Mouse (Mus musculus) left cerebral cortex, postnatal 14 days (tissue): ENCODE data around the gene Herc1. TPM values are rescaled to one million over a fixed set of nuclear protein-coding genes. Genes with fewer than 3 reads are reported as not detected.
"Not testable (repeated sequence)": the region's sequence is repeated elsewhere in the genome, so short reads cannot be mapped to it uniquely, and the experiment has no call there.

Experiments
- DNase-seq, 2 experiments: peaks; one replicate each; pipeline ENCODE4 v3.0.0; 2021 to 2022; ENCODE audit warnings: low spot score in 2 of 2, mixed read lengths in 1 of 2
- intact Hi-C: fragments of 180-260 bp; cut with DNase I; formaldehyde crosslinking; loops from one replicate; pipeline ENCODE4 v1.15.1; 2025
- total RNA-seq, 2 experiments: library from RNA; stranded (reverse); gene quantifications; 2 replicates each; pipeline ENCODE4 v1.2.3; 2021

The Herc1 gene
- total RNA-seq, 2 experiments from 2014 or later: 116 to 127 TPM

- intact Hi-C loops: no loop called here
- no peak for DNase-seq
Measured at GRCm38 (mm10) chr9:66340394-66341094, 9.7 kb upstream of the Herc1 start.

GRCm38 (mm10) chr9:66347405-66348035 lies 2.7 kb upstream of the Herc1 start:
- intact Hi-C loops: no loop called here
- no peak for DNase-seq

GRCm38 (mm10) chr9:66349144-66349859 lies 948 bp upstream of the Herc1 start:
- DNase-seq: no peak
- intact Hi-C loops: no loop called here

- DNase-seq: peak in 1 of 2 experiments; percentile 43
- intact Hi-C loops: loop anchor here (5.0 kb wide), 2 partner anchors 44 to 69 kb away; no protein-coding TSS in a partner anchor
Measured at GRCm38 (mm10) chr9:66350788-66351430, 659 bp downstream of the Herc1 start.

GRCm38 (mm10) chr9:66352704-66353103 lies 2.5 kb downstream of the Herc1 start:
- DNase-seq: no peak
- intact Hi-C loops: loop anchor here (5.0 kb wide), 2 partner anchors 45 to 70 kb away; no protein-coding TSS in a partner anchor

GRCm38 (mm10) chr9:66359135-66359534 lies 8.9 kb downstream of the Herc1 start:
- intact Hi-C loops: no loop called here

GRCm38 (mm10) chr9:66360143-66360690 lies 10.0 kb downstream of the Herc1 start:
- peak in 1 of 2 experiments; percentile 15 for DNase-seq
- intact Hi-C loops: no loop called here

More at GRCm38 (mm10) chr9:66359135-66359534, 8.9 kb downstream of the Herc1 start:
- no peak for DNase-seq

- DNase-seq: no peak
- intact Hi-C loops: no loop called here
Measured at GRCm38 (mm10) chr9:66368890-66369433, 18.7 kb downstream of the Herc1 start.

GRCm38 (mm10) chr9:66370334-66370733 lies 20.1 kb downstream of the Herc1 start:
- DNase-seq: no peak
- intact Hi-C loops: no loop called here

- no peak for DNase-seq
- intact Hi-C loops: no loop called here
Measured at GRCm38 (mm10) chr9:66370847-66371246, 20.6 kb downstream of the Herc1 start.

- intact Hi-C loops: no loop called here
- no peak for DNase-seq
Measured at GRCm38 (mm10) chr9:66373432-66373831, 23.2 kb downstream of the Herc1 start.

- intact Hi-C loops: no loop called here
- no peak for DNase-seq
Measured at GRCm38 (mm10) chr9:66374495-66375478, 24.5 kb downstream of the Herc1 start.

GRCm38 (mm10) chr9:66383417-66383816 lies 33.2 kb downstream of the Herc1 start:
- intact Hi-C loops: no loop called here
- DNase-seq: no peak

- intact Hi-C loops: loop anchor here (10.0 kb wide), 1 partner anchor 64 kb away; no protein-coding TSS in a partner anchor
- not testable (repeated sequence) for DNase-seq
Measured at GRCm38 (mm10) chr9:66390338-66390737, 40.1 kb downstream of the Herc1 start.

GRCm38 (mm10) chr9:66393304-66393703 lies 43.1 kb downstream of the Herc1 start:
- intact Hi-C loops: loop anchor here (10.0 kb wide), 1 partner anchor 61 kb away; no protein-coding TSS in a partner anchor
- DNase-seq: no peak

GRCm38 (mm10) chr9:66423492-66423891 lies 73.2 kb downstream of the Herc1 start:
- no peak for DNase-seq
- intact Hi-C loops: no loop called here

GRCm38 (mm10) chr9:66440007-66440406 lies 89.8 kb downstream of the Herc1 start:
- DNase-seq: no peak
- intact Hi-C loops: no loop called here

- intact Hi-C loops: no loop called here
- no peak for DNase-seq
Measured at GRCm38 (mm10) chr9:66448253-66448652, 98.0 kb downstream of the Herc1 start.
